Mouse (Mus musculus) erythroid progenitor cell, adult 5-6 weeks (primary cell): ENCODE measurements around the gene Smim14. TPM values are rescaled to one million over a fixed set of nuclear protein-coding genes. Genes with fewer than 3 reads are reported as not detected.
A peak's percentile ranks its signal among the peaks of the same experiment; 100 is the strongest.

Experiments used
- ATAC-seq: replicated peaks from 2 replicates; pipeline ENCODE4 v1.8.0; 2016; ENCODE audit warnings: moderate number of reproducible peaks, mild to moderate bottlenecking, moderate TSS enrichment, inconsistent platforms; ENCODE audit not compliant: poor library complexity, low FRiP score, severe bottlenecking
- total RNA-seq, 2 experiments: library from RNA; stranded (forward) in 1 of 2; stranded (reverse) in 1 of 2; fragments of 150-400 nt in 1 of 2; fragments of 186-747, 209-891 nt in 1 of 2; gene quantifications; 2 replicates each; pipeline versions ENCODE4 v1.2.3 to v1.2.4; 2015 to 2017; ENCODE audit warnings: low replicate concordance in 2 of 2

The Smim14 gene
- total RNA-seq, 2 experiments from 2014 or later, result 18.9 to 36.5 TPM

- ATAC-seq, result peak; percentile 54; the same call in 1 of the 2 replicates
Observed at GRCm38 (mm10) chr5:65476739-65477138, 60.2 kb downstream of the Smim14 start.

GRCm38 (mm10) chr5:65475806-65476205, 61.2 kb downstream of the Smim14 start:
- no peak for ATAC-seq

DNA sequence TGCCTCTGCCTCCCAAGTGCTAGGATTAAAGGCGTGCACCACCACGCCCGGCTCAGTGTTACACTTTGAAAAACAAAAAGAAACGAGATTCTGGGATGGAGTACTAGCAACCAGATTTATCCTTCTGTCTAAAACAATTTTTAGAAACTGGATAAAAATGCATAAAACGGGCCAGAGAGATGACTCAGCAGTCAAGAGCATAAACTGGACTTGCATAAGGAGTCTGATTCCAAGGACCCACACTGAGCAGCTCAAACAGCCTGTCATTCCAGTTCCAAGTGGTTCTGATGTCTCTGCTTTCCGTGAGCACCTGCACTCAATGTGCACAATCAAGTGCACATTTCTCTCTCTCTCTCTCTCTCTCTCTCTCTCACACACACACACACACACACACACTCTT, 67.2 kb downstream of the Smim14 start:
- no peak for ATAC-seq

- ATAC-seq, result no peak
Observed at GRCm38 (mm10) chr5:65466911-65467310, 70.1 kb downstream of the Smim14 start.

DNA sequence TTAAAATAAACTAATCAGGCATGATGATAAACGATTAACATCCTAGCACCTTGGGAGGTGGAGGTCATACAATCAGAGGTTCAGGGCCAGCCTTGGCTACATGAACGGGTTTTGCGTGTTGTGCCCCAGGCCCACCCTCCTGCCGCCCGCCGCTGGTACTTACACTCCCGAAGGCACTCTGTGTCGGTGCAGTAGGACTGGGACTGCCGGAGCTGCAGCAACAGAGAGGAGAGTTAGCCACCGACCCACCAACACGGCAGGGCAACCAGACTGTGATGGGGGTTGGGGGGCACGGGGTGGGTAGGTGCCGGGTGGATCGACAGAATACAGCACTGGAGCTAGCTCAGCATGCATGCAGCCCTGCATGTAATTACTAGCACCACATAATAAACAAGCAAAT, 76.6 kb downstream of the Smim14 start:
- no peak for ATAC-seq

- no peak for ATAC-seq
Observed at GRCm38 (mm10) chr5:65459454-65459853, 77.5 kb downstream of the Smim14 start.

DNA sequence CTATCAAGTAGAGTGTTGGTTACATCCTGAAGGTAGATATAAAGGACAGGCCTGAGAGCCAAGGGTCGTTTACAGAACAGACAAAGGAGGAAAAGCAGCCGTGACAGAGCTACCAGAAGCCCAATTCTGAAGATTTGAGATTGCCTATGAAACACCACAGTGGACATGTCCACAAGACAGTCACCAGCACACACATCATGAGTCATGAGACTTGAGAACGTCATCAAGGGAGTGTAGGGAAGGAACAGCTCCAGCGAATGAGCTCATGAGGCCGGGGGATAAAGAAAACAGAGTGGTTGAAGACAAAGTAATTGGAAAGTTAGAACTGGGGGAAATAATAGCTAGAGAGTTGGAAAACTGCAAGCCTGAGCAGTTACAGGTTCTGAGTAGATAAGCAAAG, 79.1 kb downstream of the Smim14 start:
- no peak for ATAC-seq

DNA sequence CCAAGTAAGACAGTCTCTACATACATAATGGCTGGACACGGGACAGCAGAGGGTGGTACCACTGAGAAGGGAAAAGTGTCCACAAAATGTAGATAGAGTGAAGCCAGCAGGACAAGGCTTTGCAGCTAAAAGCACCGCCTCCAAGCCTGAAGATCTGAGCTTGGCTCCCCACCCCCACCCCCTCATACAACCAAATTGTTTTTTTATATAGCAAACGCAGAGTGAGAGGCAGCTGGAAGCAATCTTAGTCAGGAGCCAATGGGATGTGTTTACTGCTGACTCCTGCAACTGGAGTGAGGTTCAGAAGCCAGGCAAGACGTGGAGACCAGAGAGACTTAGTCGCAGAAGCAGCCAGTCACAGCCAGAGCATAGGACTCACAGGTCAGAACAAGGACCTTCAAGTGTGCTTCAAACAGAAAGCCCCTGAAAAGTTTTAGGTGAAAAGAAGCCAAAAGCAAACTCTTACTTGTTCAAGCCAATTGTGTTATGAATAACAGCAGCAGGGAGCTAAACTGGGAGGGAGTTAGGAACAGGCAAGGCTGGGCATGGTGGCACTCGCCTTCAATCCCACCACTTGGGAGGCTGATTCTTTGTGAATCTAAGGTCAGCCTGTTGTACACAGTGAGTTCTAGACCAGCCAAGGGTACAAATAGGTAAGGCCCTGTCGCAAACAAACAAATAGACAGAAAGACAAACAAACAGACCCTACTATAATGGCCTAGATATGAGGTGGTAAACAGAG, 79.7 kb downstream of the Smim14 start:
- no peak for ATAC-seq

GRCm38 (mm10) chr5:65454771-65455170, 82.2 kb downstream of the Smim14 start:
- ATAC-seq, result no peak

- ATAC-seq, result no peak
Observed at GRCm38 (mm10) chr5:65448941-65449340, 88.0 kb downstream of the Smim14 start.

- no peak for ATAC-seq
Observed at GRCm38 (mm10) chr5:65447826-65448225, 89.2 kb downstream of the Smim14 start.

DNA sequence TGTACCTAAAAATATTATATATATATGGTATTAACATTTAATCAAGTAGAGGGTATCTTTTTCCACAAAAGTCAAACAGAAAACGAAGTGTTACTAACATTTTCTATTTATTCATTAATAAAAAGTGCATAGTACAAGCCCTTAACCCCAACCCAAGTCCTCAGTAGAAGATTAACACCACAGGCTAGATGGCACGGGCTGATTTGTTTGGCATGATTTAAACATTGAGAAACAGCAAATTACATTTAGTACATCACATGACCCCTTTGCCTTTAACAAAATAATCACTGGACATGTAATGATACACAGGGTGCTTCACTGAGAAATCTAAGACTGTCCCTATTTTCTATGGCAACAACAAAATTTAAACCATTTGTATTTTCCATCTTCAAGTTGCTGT, 90.2 kb downstream of the Smim14 start:
- no peak for ATAC-seq

- ATAC-seq, result no peak
Observed at GRCm38 (mm10) chr5:65444981-65445380, 92.0 kb downstream of the Smim14 start.

- no peak for ATAC-seq
Observed at GRCm38 (mm10) chr5:65438041-65438440, 98.9 kb downstream of the Smim14 start.

- ATAC-seq, result peak; percentile 98
Observed at GRCm38 (mm10) chr5:65435806-65436561, 101.0 kb downstream of the Smim14 start, which contains the start of gene Ugdh. Ugdh (minus strand) TSS chr5:65435949.

GRCm38 (mm10) chr5:65435363-65435805, 101.6 kb downstream of the Smim14 start:
- ATAC-seq, result no peak

DNA sequence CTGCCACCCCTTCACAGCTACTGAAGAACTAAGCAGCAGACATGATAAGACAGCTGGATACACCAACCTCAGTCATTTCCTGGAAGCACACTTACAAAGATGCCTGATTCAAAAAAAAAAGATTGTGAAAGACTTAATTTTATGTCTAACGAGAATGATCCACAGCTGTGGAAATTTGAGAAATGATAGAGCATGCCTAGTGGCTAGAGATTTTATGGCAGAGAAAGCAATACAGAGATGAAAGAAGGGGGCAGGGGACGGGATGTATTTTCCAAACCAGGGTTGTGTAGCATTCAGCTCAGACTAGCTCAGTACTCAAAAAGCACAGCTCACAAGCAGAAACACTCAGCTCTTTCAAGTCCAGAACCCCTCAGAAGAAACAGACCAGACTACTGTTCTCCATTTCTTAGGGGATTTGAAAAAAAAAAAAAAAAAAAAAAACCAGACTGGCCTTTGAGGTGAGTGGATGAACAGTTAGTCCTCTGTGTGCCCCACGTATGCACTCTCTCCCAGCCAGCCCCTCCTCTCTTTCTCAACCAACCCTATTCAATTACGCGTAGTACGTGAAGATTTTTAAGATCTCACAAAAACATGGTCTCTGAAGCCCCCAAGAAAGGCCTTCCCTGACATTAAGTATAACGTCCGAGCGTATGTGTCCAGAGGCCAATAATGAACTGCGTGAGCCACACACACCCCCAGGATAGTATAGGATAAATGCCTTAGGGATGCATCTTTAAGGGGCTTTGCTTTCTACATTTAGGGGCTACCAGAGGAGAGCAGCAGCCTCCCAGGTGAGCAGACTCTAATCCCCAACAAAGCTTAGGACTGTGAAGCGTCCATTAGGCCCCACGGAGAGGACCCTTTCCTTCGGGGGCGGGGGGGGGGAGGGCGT, 102.3 kb downstream of the Smim14 start:
- no peak for ATAC-seq

GRCm38 (mm10) chr5:65429441-65429840, 107.5 kb downstream of the Smim14 start:
- no peak for ATAC-seq

DNA sequence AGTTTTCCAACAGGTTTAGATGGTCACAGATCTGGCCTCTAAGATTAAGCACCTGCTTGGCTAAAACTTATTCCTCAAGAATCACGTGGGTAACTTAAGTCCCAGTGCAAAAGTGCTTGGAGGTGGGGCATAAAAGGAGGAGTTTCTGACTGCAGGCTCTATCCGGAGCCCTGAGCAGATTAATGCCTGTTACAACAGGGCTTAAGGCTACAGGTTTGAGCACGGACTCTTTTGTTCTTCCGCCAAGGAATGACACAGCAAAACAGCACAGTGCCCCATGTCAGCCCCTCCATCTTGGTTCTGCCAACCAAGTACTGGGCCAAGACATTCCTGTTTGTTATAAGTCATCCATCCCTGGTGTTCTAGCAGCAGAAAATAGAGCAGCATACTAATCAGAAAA, 108.7 kb downstream of the Smim14 start:
- ATAC-seq, result no peak

DNA sequence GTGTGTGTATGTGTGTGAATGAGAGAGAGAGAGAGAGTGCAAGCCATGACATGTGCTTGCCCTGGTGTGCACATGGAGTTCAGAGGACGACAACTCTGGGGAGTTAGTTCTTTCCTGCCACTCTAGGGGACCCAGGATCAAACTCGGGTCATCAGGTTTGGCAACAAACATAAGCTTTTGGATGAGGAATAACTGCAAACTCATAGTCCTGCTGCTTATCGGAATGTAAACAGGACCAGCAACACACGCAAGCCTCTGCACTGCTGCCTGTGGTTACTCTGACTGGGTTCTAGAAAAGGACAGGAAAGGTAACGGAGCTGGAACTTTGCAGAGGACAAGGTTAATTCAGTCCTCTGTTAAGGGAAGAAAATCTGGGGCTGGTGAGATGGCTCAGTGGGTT, 111.7 kb downstream of the Smim14 start:
- no peak for ATAC-seq
